Mouse (Mus musculus) hindbrain, embryonic 15.5 days (tissue): ENCODE measurements around the gene Xylt1. TPM values are rescaled to one million over a fixed set of nuclear protein-coding genes. Genes with fewer than 3 reads are reported as not detected.

Experiments used
- ATAC-seq: fragments of 200-750 bp; cut with Nextera tagmentation; 2 replicates; pipeline ENCODE4 v1.8.0; 2017; ENCODE audit warnings: low read depth, moderate number of reproducible peaks, moderate TSS enrichment; ENCODE audit not compliant: low FRiP score
- H3K27ac ChIP-seq: fragments of 300-500 bp; sonication (generic); replicated peaks from 2 replicates; pipeline ENCODE4 v1.5.1; 2015; ENCODE audit warnings: mild to moderate bottlenecking, inconsistent platforms
- H3K27me3 ChIP-seq: fragments of 300-500 bp; sonication (generic); 2 replicates; pipeline ENCODE4 v1.6.1; 2015; ENCODE audit warnings: control low read depth, inconsistent platforms
- H3K36me3 ChIP-seq: fragments of 300-500 bp; sonication (generic); 2 replicates; pipeline ENCODE4 v1.6.1; 2015; ENCODE audit warnings: control low read depth, inconsistent platforms
- H3K4me1 ChIP-seq: fragments of 300-500 bp; sonication (generic); replicated peaks from 2 replicates; pipeline ENCODE4 v1.6.1; 2015; ENCODE audit warnings: control low read depth, inconsistent platforms
- H3K4me2 ChIP-seq: fragments of 300-500 bp; sonication (generic); 2 replicates; pipeline ENCODE4 v1.6.1; 2015; ENCODE audit warnings: moderate library complexity, mild to moderate bottlenecking, inconsistent platforms
- H3K4me3 ChIP-seq: fragments of 300-500 bp; sonication (generic); 2 replicates; pipeline ENCODE4 v1.5.1; 2015; ENCODE audit warnings: mild to moderate bottlenecking, inconsistent platforms
- H3K9ac ChIP-seq: fragments of 300-500 bp; sonication (generic); 2 replicates; pipeline ENCODE4 v1.6.1; 2015; ENCODE audit warnings: inconsistent platforms
- H3K9me3 ChIP-seq: fragments of 300-500 bp; sonication (generic); 2 replicates; pipeline ENCODE4 v1.6.1; 2016; ENCODE audit warnings: control low read depth, inconsistent platforms
- WGBS: fragments of 180-500 bp; shearing (Covaris S2); methylation state at CpG from one replicate; pipeline ENCODE4 v1.1.7; 2015; 5-methylcytosine and 5-hydroxymethylcytosine counted together
- polyA plus RNA-seq: library from polyadenylated mRNA; unstranded; fragments of >200 nt; fragmentation: Nextera tagmentation; extraction: Ambion mirVana; gene quantifications from 2 replicates; pipeline ENCODE4 v1.2.1, GENCODE M21; 2015

Xylt1 gene
- polyA plus RNA-seq, 1 experiment from 2014 or later = 4.0 TPM

DNA sequence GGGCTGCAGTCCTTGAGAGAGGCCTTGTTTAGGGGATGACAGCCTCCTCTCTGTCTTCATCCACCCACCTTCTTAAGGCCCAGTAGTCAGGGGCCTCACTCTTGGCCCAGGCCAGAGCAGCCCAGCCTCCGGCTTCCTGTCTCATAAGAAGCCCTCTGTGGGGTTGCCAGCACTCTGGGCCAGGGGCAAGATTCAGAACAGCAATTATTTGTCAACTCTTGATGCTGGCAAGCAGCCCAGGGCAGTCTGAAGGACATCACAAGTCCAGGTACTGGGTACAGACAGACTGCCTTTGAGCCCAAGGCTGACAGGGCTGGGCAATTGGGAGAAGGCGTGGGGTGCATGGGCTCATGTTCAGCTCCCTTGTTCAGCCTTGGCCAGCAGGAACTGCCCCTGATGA is 129.3 kb downstream of the Xylt1 start:
- H3K27me3 ChIP-seq = no peaks in the 10 kb centered on the region
- H3K4me1 ChIP-seq = peaks cover 7% of the 10 kb centered on the region; the same call in 1 of the 2 replicates
- no peak overlapping the region for H3K9ac ChIP-seq
- no peak overlapping the region for H3K27ac ChIP-seq
- H3K4me2 ChIP-seq = no peak overlapping the region
- H3K9me3 ChIP-seq = no peaks in the 10 kb centered on the region
- ATAC-seq = peak; percentile 65; the same call in 1 of the 2 replicates
- no peaks in the 10 kb centered on the region for H3K36me3 ChIP-seq
- WGBS = 81% methylated on average over 2 of the region's 2 CpGs
- no peak overlapping the region for H3K4me3 ChIP-seq

DNA sequence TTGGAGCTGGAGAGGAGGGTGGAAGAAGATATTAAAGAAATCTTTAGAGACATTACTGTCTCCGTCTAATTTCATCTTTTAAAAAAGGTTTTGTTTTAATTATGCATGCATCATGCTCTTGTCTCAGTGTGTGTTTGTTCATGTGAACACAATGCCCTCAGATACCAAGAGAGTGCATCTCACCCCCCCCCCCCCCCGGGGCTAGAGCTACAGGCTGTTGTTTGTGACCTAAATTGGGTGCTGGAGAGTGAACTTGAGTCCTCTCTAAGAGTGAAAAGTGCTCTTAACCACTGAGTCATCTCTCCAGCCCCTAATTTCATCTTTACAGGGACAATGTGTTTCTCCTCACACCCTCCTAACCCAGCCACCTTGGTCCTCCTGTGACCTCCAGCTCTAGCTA is 131.5 kb downstream of the Xylt1 start:
- Histone ChIP-seq H3K4me2 (no peak overlapping the region), H3K9me3 (no peaks in the 10 kb centered on the region), H3K36me3 (no peaks in the 10 kb centered on the region), H3K9ac (no peak overlapping the region), H3K4me1 (peaks cover 11% of the 10 kb centered on the region), H3K4me3 (no peak overlapping the region), H3K27me3 (no peaks in the 10 kb centered on the region), H3K27ac (no peak overlapping the region)
- ATAC-seq = no peak
- WGBS = 67% methylated on average over 2 of the region's 2 CpGs

DNA sequence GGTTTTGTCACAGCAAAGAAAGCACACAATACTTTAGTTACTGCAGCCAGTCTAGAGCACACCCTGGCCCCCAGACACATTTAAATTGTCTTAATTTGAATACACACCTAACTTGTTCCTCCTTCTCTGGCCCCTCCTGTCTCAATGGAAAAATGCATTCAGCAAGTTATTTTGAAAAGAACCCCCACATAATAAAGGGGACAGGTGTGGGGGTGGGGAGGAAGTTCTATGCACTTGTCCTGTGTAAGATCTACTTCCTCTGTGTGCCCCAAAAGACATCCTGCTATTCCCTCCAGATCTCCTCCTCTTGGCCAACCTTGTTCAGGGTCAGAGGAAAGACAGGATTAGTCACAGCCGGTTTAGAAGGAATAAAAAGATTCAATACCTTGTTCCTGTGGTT is 135.0 kb downstream of the Xylt1 start:
- Histone ChIP-seq H3K36me3 (no peaks in the 10 kb centered on the region), H3K4me2 (no peak overlapping the region), H3K4me3 (no peak overlapping the region), H3K9ac (no peak overlapping the region), H3K27me3 (no peaks in the 10 kb centered on the region), H3K4me1 (peaks cover 4% of the 10 kb centered on the region), H3K27ac (no peak overlapping the region), H3K9me3 (no peaks in the 10 kb centered on the region)
- 69% methylated on average over 1 of the region's 1 CpGs for WGBS
- ATAC-seq = no peak

DNA sequence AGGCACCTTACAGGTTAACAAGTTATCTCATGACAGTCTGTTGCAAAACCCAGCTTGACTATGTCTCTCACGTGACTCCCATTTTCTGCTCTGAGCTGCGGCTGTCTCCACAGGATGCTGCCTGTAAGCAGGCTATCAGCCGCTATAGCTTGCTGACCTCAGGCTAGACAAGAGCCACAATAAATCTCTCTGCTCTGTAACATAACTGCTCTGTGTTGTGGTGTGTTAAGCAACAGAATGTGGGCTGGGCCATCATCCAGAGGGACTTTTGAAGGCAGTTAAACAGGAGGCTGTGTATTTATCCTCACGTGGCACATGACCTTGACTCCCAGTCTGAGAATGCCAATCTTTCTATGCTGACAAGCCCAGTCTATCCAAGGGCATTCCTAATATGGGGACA is 136.1 kb downstream of the Xylt1 start:
- Histone ChIP-seq H3K27me3 (no peaks in the 10 kb centered on the region), H3K36me3 (no peaks in the 10 kb centered on the region), H3K9ac (no peak overlapping the region), H3K4me3 (no peak overlapping the region), H3K4me2 (no peak overlapping the region), H3K27ac (no peak overlapping the region), H3K9me3 (no peaks in the 10 kb centered on the region), H3K4me1 (peaks cover 4% of the 10 kb centered on the region)
- ATAC-seq = peak; percentile 39; the same call in 1 of the 2 replicates
- WGBS = 56% methylated on average over 4 of the region's 4 CpGs

DNA sequence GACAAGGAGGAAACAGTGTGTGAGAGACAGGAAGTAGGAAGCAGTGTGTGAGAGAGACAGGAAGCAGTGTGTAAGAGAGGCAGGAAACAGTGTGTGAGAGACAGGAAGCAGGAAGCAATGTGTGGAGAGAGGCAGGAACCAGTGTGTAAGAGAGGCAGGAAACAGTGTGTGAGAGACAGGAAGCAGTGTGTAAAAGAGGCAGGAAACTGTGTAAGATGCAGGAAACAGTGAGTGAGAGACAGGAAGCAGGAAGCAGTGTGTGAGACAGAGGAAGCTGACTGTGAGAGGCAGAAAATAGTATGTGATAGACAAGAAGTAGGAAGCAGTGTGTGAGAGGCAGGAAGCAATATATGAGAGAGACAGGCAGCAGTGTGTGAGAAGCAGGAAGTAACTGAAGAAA is 140.6 kb downstream of the Xylt1 start:
- H3K27ac ChIP-seq = no peak overlapping the region
- no peak overlapping the region for H3K4me3 ChIP-seq
- H3K9ac ChIP-seq = no peak overlapping the region
- no peaks in the 10 kb centered on the region for H3K27me3 ChIP-seq
- H3K4me1 ChIP-seq = peaks cover 16% of the 10 kb centered on the region; the same call in 1 of the 2 replicates
- H3K4me2 ChIP-seq = no peak overlapping the region
- no peaks in the 10 kb centered on the region for H3K36me3 ChIP-seq
- H3K9me3 ChIP-seq = no peaks in the 10 kb centered on the region
- no peak for ATAC-seq

DNA sequence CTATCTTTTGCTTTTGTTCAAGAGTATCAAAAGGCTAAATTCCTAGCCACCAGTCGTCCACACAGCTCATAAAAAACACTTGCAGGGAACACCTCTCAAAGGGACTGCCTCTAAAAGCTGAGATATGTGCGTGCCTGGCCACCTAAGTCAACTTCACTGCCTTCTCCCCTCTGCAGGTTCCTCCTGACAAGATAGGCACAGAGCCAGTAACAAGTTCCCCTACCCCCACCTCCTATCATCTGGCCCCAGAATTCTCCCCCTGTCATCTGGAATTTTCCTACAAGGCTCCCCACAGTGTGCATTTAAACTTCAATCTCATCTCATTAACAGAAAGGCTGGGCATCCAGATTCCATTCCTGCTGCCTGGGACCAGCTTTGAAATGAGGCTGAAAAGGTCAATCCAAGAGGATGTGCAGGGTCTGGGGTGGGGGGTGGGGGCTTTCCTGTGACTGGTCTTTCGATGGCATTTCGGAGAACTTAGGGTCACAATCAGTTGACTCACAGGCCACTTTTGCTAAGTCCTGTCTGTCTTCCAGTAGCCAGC is 141.4 kb downstream of the Xylt1 start:
- H3K36me3 ChIP-seq = no peaks in the 10 kb centered on the region
- H3K9ac ChIP-seq = no peak overlapping the region
- no peaks in the 10 kb centered on the region for H3K9me3 ChIP-seq
- H3K27ac ChIP-seq = no peak overlapping the region
- no peak overlapping the region for H3K4me3 ChIP-seq
- 25% methylated on average over 4 of the region's 4 CpGs for WGBS
- H3K4me1 ChIP-seq = peaks cover 12% of the 10 kb centered on the region; the same call in 1 of the 2 replicates
- ATAC-seq = no peak
- H3K27me3 ChIP-seq = no peaks in the 10 kb centered on the region
- no peak overlapping the region for H3K4me2 ChIP-seq

DNA sequence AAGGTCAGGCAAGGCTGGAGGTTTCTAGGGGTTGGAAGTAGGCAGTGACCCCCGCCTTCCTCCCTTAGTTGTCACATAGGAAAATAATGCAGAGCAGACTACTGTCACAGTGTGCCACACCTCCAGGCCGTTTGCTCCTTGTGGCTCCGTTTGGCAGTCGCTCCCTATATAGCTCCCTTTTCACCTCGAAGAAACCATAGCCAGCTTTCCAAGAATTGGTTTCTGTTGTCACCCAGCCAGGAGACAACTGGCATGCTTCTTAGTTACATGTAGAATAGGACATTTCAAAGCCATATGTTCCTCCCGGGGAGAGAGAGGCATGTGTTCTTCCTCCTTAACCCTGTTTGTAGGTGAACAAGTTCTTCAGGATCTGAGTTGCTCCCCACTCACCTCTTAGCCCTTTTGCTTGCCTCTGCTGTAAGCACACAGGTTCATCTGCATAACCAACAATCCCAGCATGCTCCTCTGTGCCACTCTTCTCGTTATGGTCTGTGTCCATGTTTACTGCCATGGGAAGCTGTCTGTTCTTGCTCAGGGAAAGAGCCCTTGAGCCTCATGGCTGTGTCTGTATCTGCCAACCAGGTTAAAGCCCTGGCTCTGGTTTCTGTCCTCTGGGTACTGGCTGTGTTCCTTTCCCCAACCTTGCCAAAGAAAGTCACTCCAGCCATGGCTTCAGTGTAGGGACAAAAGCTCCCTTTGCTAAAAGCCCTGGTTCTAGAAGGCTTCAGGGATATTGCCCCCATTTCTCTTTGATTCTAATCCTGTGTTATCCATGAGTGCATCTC is 143.8 kb downstream of the Xylt1 start:
- H3K9ac ChIP-seq = no peak overlapping the region
- no peaks in the 10 kb centered on the region for H3K27me3 ChIP-seq
- WGBS = 49% methylated on average over 7 of the region's 7 CpGs
- no peak overlapping the region for H3K27ac ChIP-seq
- no peak overlapping the region for H3K4me2 ChIP-seq
- ATAC-seq = no peak
- H3K9me3 ChIP-seq = no peaks in the 10 kb centered on the region
- peaks cover 12% of the 10 kb centered on the region; the same call in 1 of the 2 replicates for H3K4me1 ChIP-seq
- H3K4me3 ChIP-seq = no peak overlapping the region
- no peaks in the 10 kb centered on the region for H3K36me3 ChIP-seq

DNA sequence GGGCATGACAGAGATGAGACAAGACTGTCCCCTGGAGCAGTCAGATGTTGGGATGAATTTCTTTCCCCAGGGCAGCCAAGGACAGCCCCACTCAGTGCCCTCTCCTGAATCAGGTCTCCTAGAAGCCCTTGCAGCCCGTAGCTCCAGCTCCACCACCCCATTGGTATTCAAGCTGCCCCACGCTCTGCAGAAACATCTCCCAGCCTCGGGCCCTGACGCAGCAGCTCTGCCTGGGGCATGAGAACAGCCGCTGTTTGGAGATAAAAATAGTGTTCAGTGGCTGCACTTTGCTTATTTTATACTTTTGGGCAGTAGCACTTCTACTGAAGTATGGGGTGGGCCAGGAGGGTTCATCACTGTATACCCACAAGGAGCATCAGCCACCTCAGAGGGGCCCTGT is 144.9 kb downstream of the Xylt1 start:
- no peak overlapping the region for H3K4me2 ChIP-seq
- H3K4me3 ChIP-seq = no peak overlapping the region
- no peaks in the 10 kb centered on the region for H3K9me3 ChIP-seq
- no peak overlapping the region for H3K27ac ChIP-seq
- WGBS = 84% methylated on average over 5 of the region's 5 CpGs
- H3K36me3 ChIP-seq = no peaks in the 10 kb centered on the region
- peaks cover 12% of the 10 kb centered on the region; the same call in 1 of the 2 replicates for H3K4me1 ChIP-seq
- H3K9ac ChIP-seq = no peak overlapping the region
- no peak for ATAC-seq
- no peaks in the 10 kb centered on the region for H3K27me3 ChIP-seq

DNA sequence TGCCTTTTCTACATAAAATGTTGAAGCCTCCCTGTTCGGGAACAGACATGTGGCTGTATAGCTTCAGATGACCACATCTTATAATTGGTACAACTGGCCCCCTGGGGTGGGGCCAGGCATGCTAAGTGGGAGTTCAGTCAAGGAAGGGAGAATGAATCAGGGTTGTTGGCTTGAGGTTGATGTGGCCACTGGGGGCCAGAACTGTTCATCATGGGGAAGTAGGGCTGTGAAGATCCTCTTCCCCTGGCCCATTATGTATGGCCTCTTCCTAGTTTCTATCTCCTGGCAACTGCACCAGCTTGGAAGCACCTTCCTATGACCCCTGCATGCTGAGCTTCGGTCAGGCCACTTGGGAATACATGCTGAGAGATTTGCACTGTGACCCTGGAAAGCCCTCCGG is 145.8 kb downstream of the Xylt1 start:
- no peak for ATAC-seq
- Histone ChIP-seq H3K4me3 (no peak overlapping the region), H3K36me3 (no peaks in the 10 kb centered on the region), H3K27me3 (no peaks in the 10 kb centered on the region), H3K27ac (no peak overlapping the region), H3K9me3 (no peaks in the 10 kb centered on the region), H3K4me1 (peaks cover 12% of the 10 kb centered on the region; the same call in 1 of the 2 replicates), H3K9ac (no peak overlapping the region), H3K4me2 (no peak overlapping the region)
- WGBS = 83% methylated on average over 3 of the region's 3 CpGs

DNA sequence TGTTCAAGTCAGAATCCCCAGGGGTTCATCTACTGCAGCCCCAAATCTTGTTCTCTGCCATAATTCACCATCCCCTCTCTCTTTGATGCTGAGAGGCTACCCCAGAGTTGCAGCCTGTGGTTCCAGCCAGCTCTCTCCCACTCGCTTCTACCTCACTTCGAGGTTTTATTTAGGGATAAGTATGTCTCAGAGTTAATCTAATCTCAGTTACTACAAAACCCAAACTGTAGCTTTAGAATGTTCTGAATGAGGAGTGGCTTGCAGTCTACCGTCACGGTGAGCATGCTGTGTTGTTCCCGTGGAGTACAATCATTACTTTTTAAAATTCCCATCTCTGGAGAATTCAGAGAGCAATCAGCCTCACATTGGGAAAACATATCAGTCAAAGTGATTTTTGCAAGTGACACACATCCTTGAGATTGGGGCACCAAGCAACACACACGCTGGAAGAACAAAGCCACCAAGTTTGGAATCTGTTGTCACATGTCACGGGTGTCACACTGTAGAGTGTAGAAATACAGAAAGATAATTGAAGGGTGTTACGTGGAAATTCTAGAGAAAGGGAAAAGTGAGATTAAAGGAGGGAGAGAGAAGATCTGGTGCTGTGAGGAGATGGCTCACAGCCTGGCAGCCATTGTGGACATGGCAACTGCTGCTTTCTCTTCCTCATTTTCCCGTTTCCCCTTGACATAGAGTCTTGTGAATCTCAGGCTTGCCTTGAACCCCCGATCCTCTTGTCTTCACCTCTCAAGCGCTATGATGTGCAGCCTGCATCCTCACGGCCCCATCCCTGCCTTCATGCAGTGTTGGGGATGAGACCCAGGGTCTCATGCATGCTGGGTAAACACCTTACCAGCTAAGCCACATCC is 149.2 kb downstream of the Xylt1 start:
- no peaks in the 10 kb centered on the region for H3K27me3 ChIP-seq
- H3K4me3 ChIP-seq = no peak overlapping the region
- ATAC-seq = no peak
- no peaks in the 10 kb centered on the region for H3K36me3 ChIP-seq
- no peak overlapping the region for H3K27ac ChIP-seq
- H3K9me3 ChIP-seq = no peaks in the 10 kb centered on the region
- H3K9ac ChIP-seq = no peak overlapping the region
- WGBS = 80% methylated on average over 12 of the region's 12 CpGs
- H3K4me1 ChIP-seq = no peaks in the 10 kb centered on the region
- no peak overlapping the region for H3K4me2 ChIP-seq

DNA sequence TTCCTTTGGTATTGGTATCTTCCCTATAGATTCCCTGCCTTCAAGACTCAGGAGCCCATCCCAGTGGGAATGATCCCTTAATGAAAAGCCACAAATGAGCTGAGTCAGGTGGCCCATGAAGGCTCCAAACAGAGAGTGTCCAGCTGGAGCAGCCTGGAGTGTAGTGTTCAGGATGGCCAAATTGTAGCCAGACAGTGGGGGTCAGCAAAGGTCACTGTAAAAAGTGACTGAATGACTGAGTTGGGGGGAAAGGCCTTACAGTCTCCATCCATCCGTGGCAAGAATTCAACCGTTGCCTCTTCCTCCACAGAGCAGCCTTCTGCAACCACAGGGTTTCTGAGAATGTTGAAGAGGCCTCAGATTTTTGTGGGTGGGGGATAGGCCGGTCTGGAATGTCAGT is 151.9 kb downstream of the Xylt1 start:
- Histone ChIP-seq H3K36me3 (no peaks in the 10 kb centered on the region), H3K4me1 (no peaks in the 10 kb centered on the region), H3K4me3 (no peak overlapping the region), H3K9me3 (no peaks in the 10 kb centered on the region), H3K27me3 (no peaks in the 10 kb centered on the region), H3K27ac (no peak overlapping the region), H3K9ac (no peak overlapping the region), H3K4me2 (no peak overlapping the region)
- WGBS = 52% methylated on average over 3 of the region's 3 CpGs
- ATAC-seq = no peak

DNA sequence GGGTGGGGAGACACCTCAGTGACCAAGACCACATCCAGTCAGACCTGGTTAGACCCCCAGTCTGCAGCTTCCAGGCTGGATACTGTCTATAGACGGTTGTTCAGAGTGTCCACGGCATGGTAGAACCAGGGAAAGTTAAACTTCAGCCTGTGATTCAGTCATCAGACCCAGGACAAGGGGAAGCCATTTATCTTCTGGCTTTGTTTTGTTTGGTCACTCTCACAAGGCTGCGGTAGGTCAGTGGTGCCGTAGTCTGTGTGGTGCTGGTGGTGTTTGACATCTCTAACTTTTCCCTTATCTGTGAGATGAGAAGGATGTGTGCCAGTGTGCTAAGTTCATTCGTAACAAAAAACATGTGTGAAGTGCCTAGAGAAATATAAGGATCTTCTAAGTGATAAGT is 152.4 kb downstream of the Xylt1 start:
- Histone ChIP-seq H3K4me1 (no peaks in the 10 kb centered on the region), H3K9ac (no peak overlapping the region), H3K4me3 (no peak overlapping the region), H3K9me3 (no peaks in the 10 kb centered on the region), H3K4me2 (no peak overlapping the region), H3K36me3 (no peaks in the 10 kb centered on the region), H3K27me3 (no peaks in the 10 kb centered on the region), H3K27ac (no peak overlapping the region)
- no peak for ATAC-seq
- 66% methylated on average over 5 of the region's 5 CpGs for WGBS
